Mouse (Mus musculus): ENCODE results near the gene Gm21976.

The Gm21976 gene

DNA sequence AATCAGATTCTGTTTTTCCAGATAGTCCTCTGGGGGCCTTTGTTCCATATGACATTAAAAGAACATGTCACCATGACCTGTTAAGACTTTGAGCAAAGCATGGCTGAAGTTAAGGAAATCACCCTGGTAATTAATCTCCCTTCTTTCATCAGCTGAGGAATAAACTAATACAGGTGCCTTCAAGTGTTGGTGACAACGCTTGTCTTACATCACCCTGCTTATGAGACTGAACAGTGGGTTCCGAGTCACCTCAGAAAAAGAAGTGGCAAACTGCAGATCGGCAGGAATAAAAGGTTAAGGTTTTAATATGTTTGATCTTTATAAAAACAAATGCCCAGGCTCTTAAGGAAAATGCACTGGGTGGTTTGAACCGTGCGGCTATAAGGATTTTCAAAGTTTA is at the start of gene Gm21976:
Gene Gm21976 (plus strand): TSS at position 202 of the 400 bp plus-strand sequence.
- no peak for DNase-seq (ENCODE audit: low read depth in 1 of 2, low spot score in 2 of 2)

DNA sequence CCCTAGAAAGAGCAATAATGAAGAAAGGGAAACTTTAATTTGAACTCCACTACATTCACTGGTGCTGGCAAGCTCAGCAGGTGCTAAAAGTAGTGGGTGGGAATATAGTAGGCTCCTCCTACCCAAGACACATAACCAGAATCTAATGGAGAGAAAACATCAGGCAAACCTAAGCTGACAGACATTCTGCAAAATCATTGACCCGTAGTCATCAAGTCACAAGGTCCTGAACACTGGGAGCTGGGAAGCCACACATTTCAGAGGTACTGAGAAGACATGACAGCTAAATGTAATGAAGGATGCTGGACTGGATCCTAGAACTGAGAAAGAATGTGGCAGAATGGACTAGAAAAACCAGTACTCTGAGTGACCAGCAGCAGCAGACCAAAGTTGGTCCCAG is 49.2 kb upstream of the Gm21976 start:
- DNase-seq (ENCODE audit: low read depth in 1 of 2, low spot score in 2 of 2): no peak

DNA sequence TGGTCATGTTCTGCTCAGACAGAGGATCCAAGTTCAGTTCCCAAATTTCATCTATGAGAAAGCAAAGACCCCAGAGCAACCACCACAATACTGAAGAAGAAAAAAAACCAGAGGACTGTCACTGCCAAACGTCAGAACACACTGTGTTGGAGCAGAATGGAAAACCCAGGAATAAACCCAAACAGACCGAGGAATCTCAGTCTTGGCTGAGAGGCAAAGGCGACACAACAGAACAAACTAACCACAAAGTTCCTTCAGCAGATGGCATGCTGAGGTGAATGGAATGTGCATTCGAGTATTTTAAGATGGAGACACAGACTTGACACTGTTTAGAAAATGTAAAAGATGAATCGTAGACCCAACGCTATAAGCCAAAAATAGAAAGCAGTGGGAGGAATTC is 44.2 kb upstream of the Gm21976 start:
- DNase-seq (ENCODE audit: low read depth in 1 of 2, low spot score in 2 of 2): no peak

DNA sequence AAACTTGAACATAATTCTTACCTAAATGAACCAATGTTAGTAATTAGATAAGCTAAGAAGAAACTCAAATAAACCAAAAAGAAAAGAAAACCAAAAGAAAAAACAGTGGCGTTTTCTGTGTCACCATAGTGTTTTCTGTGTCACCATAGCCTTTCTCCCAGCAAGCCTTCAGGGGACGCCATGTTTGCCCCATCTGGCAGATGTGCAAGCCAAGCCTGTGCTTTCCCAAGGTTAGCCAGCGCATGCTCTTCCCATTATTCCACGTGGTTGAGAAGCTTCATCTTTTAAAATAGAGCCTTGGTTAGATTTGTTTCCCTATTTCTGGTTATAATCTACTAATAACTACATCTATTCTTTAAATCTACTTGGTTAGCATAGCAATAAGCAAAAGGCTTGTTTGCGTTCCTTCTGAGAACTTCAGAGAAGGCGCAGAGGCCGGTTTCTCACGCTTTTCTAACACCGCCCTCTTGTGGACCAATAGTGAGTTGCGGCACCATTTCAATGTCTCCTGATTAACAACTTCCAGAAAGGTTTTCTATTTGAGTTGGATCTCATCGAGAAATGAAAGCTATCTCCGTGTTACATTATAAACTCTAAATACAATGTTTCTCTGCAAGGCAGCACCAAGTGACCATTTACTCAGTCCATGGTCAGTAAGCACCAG is 39.6 kb upstream of the Gm21976 start:
- DNase-seq (ENCODE audit: low read depth in 1 of 2, low spot score in 2 of 2): no peak

DNA sequence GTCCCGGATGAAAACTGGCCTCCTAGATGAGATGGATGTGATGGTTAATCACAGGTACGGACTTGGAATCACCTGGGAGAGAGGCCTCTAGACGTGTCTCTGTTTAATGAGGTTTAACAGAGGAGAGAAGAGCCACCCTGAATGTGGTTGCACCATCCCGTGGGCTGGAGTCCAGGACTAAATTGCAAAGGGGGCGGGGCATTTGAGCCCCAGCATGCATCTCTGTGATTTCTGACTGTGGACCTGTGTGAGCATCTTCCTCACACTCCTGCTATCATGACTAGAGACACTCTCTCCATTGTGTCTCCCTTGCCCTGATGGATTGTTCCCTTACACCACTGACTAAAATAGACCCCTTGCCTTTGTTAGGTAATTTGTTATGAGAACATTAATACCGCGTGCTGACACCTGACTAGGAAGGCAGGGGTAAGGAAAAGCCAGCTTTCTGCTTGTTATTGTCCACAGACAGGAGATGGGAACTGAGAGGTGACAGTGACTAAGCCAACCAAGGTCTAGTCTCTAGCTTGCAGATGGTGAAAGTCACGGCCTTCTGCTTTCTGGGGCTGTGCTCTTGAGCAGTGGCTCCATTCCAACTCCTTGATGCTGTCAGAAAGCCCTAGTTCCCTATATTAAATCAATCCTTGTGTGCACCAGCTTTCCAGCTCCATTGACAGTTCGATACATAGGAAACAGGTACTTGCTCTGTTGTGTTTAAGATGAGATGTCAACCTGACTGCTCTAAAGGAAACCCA is 38.0 kb upstream of the Gm21976 start:
- no peak for DNase-seq (ENCODE audit: low read depth in 1 of 2, low spot score in 2 of 2)

DNA sequence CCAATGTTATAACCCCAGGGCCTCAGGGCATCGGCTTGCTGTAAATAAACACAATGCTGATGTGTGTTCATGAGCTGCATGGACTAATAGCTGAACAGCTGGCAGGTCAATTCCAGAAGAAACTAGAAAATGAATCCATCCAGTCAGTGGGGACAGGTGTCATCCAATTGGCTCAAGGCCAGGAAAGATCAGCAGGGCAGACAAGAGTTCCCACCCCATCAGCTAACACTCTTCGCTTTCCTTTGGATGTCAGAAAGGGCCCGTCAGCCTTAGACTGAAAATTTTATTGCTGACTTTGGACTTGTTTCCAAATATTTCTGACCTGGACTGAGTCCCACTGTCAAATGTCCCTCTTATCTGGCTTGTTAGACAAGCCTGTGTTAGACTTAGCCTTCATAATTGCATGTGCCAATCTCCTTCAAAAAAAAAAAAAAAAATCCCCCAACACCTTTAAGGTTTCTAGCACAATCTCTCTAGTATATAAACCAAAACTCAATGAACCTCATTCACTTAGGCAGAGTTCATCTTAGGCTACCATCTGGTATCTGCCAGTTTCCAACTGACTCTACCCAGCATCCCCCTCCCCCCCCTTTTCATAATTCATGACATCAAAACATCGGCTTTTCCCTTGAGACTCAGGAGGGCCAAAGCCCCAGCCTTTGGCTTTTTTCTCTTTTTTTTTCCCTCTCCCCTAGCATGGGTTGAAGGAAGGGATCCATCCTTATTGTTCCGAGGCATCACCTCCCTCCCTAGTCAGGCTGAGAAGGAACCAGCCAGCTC is 34.9 kb upstream of the Gm21976 start:
- no peak for DNase-seq (ENCODE audit: low read depth in 1 of 2, low spot score in 2 of 2)

DNA sequence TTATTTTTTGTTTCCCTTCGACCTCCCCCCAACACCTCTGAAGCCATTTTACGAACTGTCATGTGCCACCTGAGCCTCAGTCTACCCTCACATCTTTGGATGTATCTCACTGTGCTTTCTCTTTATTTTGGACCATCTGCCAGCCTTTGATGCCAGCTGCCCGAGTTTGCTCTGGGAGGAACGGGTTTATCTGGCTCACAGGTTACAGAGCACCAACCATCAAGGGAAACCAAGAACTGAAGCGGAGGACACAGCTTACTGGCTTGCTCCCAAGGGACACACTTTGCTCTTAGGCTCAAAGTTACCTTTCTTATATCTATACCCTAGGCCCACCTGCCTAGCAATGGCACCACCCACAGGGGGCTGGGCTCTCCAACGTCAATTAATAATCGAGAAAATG is 34.3 kb upstream of the Gm21976 start:
- no peak for DNase-seq (ENCODE audit: low read depth in 1 of 2, low spot score in 2 of 2)

DNA sequence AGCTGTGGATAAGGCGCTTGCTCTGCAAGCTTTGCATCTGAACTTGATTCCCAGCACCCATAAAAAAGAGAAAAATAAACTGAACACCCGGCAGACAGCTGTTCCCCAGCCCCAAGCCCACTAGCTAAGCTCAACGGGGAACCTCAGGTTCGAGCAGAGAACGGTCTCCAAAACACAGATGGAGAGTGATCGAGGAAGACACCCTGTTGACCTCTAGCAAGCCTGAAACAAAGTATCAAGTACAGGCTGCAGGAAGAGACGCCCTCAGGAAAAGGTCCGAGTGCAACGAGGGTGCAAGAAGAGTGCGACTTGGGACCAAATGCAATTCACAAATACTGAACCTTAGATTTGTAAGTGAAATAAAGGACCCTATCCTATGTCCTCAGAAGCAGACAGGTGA is 30.1 kb upstream of the Gm21976 start:
- no peak for DNase-seq (ENCODE audit: low read depth in 1 of 2, low spot score in 2 of 2)

DNA sequence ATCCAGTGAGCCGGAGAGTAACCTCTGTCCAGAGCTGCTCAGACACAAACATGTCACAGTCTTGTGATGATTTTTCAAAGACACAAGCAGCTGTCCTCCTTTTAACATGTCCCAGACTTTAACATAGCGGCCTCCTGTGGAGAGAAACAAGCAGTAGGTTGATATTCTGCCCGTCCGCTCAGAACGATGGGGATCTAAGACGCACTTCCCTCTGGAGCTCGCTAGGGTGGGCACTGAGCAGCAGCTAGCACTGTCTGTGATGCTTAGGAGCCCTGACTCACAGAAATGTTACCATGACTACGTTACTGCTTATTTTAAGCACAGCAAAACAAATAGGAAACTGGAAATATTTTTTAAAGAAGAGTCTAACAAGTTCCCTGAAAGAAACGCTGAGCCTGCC is 24.8 kb upstream of the Gm21976 start:
- no peak for DNase-seq (ENCODE audit: low read depth in 1 of 2, low spot score in 2 of 2)

DNA sequence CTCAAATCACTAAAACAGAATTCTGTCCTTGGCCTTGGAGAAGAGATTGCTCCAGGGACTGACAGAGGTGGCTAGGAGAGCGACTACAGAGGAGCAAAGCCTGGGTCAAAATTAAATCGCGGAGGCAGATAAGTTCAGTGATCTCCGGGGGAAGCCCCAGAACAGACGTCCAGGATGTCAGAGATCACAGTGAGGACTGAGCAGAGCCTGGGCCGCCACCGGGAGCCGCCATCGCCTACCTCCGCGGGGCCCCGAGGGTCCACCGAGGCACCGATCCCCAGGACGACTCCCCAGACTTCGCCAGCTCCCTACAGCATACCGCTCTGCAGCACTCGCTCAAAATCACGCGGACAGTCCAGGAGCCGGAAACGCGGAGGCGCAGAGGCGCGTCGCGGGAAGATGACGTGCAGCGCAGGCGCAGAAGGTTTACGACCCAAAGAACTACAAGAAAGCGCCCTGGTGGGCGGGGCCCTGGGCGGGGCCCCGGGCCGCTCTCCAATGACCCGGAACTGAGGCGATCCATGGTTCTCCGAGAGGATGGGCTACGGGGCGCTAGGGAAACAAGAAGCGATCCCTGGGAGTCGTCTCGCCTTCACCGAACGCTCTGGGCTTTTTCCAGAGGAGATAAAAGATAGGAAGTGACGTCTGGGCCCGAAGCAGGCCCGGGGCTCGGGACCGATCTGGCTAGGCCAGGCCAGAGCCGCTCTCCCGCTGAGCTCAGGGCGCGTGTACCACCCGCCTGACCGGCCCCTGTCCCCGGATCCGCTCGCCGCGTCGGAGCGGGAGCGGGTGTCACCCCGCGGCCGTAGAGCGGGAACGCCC is 16.8 kb upstream of the Gm21976 start, which contains the start of the genes Utp15 and Ankra2:
Gene Utp15 (minus strand): TSS at position 406 of the 822 bp plus-strand sequence.
Gene Ankra2 (plus strand): TSS at position 439 of the 822 bp plus-strand sequence.
- DNase-seq (ENCODE audit: low read depth in 1 of 2, low spot score in 2 of 2): peak; percentile 95 to 98

DNA sequence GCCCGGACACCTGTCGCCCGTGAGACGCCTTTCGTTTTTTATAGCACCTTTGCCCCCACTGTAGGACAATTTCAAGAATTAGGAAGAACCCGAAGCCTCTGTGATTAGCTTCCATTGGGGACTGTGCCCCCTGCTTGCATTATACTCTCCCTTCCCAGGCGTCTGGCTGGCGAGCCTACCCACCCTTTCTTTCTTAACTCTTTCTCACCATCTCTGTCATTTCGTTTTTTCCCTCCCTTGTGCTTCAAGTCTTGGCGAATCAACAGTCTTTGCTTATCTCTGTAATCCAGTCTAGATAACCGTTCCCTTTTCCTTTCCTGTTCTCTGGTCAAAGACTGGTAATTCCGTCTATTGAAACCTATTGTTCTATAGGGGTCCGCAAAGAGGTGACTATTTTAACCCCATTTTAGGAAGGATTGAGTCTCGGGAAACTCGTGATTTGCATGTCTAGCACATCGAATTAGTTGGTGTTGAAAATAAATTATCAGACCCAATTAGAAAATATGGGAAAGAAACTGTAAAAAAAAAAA is 16.2 kb upstream of the Gm21976 start:
- DNase-seq (ENCODE audit: low read depth in 1 of 2, low spot score in 2 of 2): no peak

DNA sequence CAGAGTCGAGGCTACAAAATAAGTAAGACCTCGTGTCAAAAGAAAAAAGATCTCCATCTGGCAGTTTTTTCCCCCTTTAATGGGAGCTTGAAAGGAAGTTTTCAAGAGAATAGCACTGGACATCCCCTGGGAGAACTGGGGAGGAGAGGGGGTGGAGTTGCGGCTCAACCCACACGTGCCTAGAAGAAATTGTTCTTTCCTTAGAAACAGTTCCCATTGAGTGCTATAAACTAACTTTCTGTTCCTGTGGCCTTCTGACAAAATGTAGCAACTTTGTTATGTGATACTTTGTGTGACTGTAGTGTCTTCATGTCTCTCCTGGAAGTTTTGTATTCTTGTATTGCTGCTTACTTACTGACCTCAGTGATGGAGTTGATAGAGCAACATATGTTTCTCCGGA is 15.6 kb upstream of the Gm21976 start:
- DNase-seq (ENCODE audit: low read depth in 1 of 2, low spot score in 2 of 2): no peak

DNA sequence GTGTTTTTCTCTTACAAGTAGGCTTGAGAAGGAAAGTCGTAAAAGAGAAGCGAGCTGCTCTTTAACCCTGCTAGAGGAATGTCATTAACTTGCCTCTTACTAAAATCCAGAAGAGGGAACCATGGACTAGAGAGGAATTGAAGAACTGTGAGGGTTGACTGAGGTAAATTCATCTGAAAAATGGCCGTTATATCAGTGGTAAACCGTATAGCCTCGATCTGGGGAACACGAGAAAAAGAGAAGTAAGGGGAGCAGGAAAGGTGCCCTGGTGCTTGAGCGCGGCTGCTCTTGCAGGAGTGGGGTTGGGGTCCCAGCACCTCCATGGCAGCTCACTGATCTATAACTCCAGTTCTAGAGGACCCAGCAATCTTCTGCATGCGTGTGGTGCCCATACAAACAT is 5.7 kb upstream of the Gm21976 start:
- DNase-seq (ENCODE audit: low read depth in 1 of 2, low spot score in 2 of 2): no peak

DNA sequence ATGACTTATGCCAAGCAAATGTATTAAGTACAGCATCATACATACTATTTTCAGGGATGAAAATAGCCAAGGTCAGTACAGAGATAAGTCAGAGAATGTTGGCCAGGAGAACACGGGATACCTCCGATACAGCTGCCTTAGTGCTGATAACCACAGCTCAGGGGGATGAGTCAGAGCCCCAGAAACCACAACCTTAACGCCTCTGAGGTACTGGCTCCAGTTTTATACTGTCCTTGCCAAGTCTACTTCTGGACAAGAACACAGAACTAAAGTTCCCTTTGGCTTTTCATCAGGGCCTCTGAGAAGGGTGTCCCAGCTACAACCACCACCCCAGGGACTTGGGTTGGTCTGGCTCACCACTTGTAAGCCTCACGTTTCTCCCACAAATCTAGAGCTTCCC is 4.0 kb upstream of the Gm21976 start:
- no peak for DNase-seq (ENCODE audit: low read depth in 1 of 2, low spot score in 2 of 2)

DNA sequence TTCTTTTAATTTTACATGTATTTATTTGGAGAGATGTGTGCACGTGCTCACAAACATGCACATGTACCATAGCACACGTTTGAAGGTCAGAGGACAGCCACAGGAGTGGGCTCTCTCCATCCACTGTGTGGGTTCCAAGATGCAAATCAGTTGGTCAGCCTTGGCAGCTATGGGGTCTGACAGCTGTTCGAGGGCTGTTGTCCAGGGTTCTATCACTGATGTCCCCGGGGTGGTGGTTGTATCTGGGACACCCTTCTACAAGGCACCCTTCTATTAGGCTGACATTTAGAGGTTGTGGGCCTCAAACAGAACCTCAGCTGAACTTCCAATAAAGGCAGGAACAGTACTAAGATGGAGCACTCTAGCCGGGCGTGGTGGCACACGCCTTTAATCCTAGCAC is 3.4 kb upstream of the Gm21976 start:
- DNase-seq (ENCODE audit: low read depth in 1 of 2, low spot score in 2 of 2): no peak

DNA sequence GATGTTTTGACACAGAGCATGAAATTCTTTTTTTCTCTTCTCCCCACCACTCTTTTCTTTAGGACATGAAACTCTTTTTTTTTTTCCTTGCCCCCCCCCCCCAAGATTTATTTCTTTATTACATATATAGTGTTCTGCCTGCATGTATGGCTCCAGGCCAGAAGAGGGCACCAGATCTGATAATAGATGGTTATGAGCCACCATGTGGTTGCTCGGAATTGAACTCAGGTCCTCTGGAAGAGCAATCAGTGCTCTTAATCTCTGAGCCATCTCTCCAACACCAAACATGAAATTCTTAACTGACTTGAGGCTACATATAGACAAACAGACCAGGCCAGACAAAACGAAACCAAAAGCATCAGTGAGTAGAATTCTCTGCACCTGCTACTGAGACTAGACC is 2.2 kb upstream of the Gm21976 start:
- no peak for DNase-seq (ENCODE audit: low read depth in 1 of 2, low spot score in 2 of 2)

DNA sequence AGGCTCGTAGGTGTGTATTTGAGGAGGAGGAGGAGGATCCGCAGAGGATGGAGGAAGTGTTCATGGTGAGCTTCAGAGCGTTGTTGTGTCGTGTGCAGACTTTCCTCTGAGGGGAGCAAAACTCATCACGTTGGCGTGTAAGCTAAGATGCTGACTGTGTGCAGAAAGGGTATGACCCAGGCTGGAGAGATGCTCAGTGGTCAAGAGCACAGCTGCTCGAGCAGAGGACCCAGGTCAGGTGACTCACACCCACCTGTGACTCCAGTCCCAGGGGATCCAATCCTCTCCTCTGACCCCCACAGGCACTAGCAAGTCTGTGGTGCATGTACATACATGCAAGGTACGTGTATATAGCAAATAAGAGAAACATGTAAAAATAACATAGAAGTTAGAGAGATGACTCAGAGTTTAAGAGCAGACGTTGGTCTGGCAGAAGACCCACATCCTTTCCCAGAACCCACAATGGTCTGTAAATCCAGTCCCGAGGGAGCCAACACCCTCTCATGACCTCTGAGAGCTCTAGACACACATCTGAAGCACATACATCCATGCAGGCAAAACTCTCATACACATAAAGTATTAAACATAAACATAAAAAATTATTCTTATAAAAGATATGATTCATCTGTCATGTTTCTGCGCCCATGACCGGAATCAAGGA is 1.4 kb downstream of the Gm21976 start:
- DNase-seq (ENCODE audit: low read depth in 1 of 2, low spot score in 2 of 2): no peak

DNA sequence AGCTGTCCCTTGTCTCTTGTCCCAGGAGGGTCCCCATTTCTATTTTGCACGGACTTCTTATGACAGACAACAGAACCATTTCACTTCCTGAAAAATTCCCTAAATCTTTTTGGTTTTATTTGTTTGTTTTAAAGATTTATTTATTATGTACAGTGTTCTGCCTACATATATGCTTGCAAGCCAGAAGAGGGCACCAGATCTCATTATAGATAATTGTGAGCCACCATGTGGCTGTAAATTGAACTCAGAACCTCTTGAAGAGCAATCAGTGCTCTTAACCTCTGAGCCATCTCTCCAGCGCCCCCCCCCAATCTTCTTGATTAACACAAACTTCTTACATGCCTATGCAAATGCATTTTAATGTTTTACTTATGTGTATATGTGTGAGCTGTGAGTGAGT is 11.0 kb downstream of the Gm21976 start:
- DNase-seq (ENCODE audit: low read depth in 1 of 2, low spot score in 2 of 2): no peak

DNA sequence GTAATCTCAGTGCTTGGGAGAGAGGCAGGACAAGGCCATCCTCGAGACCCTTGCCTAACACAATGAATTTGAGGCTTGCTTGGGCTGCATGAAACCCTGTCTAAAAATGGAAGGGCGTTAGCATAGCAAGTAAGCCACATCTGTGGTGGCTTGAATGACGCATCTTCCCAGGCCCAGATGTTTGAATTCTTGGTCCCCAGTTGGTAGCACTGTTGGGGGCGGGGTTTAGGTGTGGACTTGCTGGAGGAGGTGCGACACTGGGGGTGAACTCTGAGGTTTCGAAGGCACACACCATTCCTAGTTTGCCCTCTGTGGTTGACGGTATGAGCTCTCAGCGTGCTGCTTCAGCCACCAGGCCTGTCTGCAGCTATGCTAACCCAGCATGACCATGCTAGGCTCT is 12.0 kb downstream of the Gm21976 start:
- DNase-seq (ENCODE audit: low read depth in 1 of 2, low spot score in 2 of 2): no peak

DNA sequence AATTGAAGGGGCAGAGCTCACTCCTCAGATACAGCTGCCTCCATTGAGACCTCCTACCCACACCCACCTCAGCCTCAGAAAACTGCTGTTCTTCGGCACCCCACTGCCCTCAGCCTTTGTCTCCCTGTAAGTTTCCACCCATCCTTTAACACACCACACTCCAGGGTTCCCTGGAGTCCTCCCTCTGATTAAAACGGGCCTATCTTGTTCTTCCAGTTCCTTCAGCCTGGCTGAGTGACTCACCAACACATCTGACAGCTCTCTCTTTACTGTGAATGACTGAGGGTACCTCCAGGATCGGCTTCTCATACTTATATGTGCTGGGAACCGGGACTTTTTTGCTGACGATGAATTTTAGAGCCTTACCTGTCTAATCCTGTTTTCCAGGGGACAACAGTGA is 16.4 kb downstream of the Gm21976 start:
- DNase-seq (ENCODE audit: low read depth in 1 of 2, low spot score in 2 of 2): no peak
